Mouse (Mus musculus): ENCODE results near the gene Pigk. TPM values are rescaled to one million over a fixed set of nuclear protein-coding genes. Genes with fewer than 3 reads are reported as not detected.
"Not testable (repeated sequence)": the region's sequence is repeated elsewhere in the genome, so short reads cannot be mapped to it uniquely, and the experiment has no call there.

Gene Pigk
- polyA plus RNA-seq, 1 experiment from 2014 or later, result 41.5 TPM

DNA sequence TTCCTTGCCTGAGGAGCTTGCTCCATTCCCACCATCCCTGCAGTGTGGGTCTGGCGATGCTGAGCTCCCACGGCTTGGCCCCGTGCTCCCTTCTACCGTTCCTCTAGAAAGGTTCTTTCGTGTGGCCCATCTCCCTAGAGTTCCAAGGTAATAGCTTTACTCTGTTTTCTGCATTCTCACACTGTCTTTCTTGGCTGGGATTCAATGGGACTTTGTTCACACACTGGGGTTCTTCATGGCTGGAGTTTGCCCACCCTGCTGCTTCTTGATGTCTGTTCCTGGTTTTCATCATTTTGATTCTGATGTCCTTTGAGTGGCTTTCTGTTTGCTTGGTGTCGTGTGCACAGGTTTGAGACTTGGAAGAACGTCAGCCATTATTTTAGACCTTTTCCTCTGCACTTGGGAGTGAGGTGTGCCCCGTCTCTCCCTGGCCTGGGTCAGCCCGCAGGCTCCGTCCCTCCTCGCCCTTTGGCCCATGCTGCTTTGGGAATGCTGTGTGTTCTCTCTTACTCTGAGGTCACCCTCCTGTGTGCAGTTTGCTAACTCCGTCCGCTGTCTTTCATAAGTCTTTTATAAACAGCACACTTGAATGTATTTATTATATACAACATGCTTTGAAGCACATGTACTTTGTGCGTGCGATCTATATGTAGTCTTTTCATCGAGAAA is 63.1 kb downstream of the Pigk start:
- Histone ChIP-seq H3K4me2 (replicated peaks) (no peak overlapping the region), H3K9me3 (no peaks in the 10 kb centered on the region), H3K27ac (replicated peaks) (no peak overlapping the region), H3K4me3 (no peak overlapping the region), H3K9ac (replicated peaks) (no peak overlapping the region), H3K27me3 (no peaks in the 10 kb centered on the region), H3K4me1 (no peaks in the 10 kb centered on the region), H3K36me3 (no peaks in the 10 kb centered on the region)
- 84% methylated on average over 16 of the region's 16 CpGs for WGBS
- no peak for ATAC-seq (ENCODE audit: low FRiP score, low read depth)

DNA sequence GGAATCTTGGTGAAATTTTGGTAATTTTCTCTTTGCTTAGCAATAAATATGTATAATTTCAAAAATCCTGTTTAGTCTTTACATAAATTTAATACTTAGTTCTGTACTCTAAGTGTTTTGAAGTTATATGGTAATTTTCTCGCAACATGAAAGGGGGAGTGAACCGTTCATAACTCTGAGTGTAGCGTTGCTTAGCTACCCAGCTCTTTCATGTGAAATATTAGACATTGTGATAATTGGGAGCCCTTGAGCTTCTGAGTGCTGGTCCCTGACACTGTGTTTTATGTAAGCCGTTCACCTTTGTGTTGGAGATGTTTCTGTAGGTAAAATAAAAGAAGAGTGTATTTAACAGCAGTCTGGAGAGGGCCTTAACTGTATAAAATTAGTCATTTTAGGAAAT is 65.9 kb downstream of the Pigk start:
- 79% methylated on average over 4 of the region's 4 CpGs for WGBS
- H3K9ac ChIP-seq (replicated peaks), result no peak overlapping the region
- ATAC-seq (ENCODE audit: low FRiP score, low read depth), result no peak

DNA sequence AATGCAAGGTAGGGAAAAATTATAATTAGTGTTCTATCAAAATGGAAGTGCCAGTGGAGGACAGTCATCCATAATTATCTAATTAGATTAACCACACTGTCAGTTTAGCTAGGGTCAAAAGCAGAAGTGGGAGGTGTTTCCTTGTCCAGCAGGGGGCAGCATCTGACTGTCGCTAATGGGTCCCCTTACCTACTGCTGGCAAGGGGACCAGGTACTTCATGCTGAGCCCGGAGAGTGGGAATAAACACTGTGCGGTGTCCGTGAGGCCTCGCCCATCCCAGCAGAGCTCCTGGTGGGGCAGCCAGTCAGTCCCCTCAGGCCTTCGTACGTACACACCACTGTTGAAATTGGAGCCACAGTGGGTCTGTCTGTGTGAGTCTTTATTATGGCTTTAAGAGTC is 69.9 kb downstream of the Pigk start:
- ATAC-seq (ENCODE audit: low FRiP score, low read depth), result peak; percentile 82
- Histone ChIP-seq H3K27me3 (no peaks in the 10 kb centered on the region), H3K36me3 (no peaks in the 10 kb centered on the region), H3K9me3 (no peaks in the 10 kb centered on the region), H3K4me3 (no peak overlapping the region), H3K9ac (replicated peaks) (no peak overlapping the region), H3K4me1 (no peaks in the 10 kb centered on the region), H3K4me2 (replicated peaks) (no peak overlapping the region), H3K27ac (replicated peaks) (no peak overlapping the region)
- 26% methylated on average over 7 of the region's 7 CpGs for WGBS

More for the DNA sequence above, 65.9 kb downstream of the Pigk start:
- Histone ChIP-seq H3K36me3 (no peaks in the 10 kb centered on the region), H3K27me3 (no peaks in the 10 kb centered on the region), H3K27ac (replicated peaks) (no peak overlapping the region), H3K4me2 (replicated peaks) (no peak overlapping the region), H3K9me3 (no peaks in the 10 kb centered on the region), H3K4me3 (no peak overlapping the region), H3K4me1 (no peaks in the 10 kb centered on the region)

DNA sequence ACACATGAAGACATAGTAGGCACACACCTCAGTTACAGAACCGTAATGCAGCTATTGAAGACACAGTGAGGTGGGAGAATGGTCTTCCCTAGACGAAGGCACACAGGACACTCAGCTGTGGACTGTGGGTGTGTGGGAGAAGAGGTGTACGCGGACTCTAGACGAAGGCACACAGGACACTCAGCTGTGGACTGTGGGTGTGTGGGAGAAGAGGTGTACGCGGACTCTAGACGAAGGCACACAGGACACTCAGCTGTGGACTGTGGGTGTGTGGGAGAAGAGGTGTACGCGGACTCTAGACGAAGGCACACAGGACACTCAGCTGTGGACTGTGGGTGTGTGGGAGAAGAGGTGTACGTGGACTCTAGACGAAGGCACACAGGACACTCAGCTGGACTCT is 70.5 kb downstream of the Pigk start:
- 97% methylated on average over 8 of the region's 13 CpGs for WGBS
- H3K4me2 ChIP-seq (replicated peaks); H3K4me1 ChIP-seq; H3K9me3 ChIP-seq; H3K27ac ChIP-seq (replicated peaks); H3K4me3 ChIP-seq; ATAC-seq (ENCODE audit: low FRiP score, low read depth); H3K9ac ChIP-seq (replicated peaks); H3K27me3 ChIP-seq; H3K36me3 ChIP-seq: not testable (repeated sequence)

DNA sequence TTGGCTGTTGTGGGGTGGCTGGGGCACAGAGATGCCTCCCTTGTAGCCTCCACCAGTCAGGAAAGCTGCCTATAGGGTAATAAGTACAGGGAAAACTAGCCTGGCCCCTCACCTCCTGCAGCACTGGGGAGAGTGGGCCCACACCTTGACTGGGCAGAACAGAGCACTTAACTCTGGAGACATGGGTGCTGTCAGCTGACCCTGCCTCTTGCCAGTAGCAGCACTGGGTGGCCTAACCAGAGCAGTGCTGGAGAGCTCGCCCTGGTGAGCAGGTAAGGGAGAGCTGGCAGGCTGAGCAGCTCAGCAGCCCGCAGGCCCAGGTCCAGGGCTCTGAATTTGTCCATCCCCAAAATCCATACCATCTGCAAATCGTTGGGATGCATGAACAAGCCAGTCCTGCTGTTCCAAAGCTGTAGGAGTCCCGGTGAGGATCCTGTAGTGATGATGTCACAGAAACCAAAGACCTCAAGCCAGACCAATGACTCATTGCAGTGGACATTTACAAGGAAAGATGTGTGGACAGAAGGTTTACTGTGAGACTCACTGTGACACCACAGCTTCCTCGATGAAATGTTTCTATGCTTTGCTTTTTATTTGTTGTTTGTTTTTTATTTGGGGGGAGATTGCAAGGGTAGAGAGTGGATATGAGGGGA is 74.5 kb downstream of the Pigk start:
- H3K9me3 ChIP-seq; H3K4me1 ChIP-seq; H3K27me3 ChIP-seq; ATAC-seq (ENCODE audit: low FRiP score, low read depth); H3K4me3 ChIP-seq; H3K9ac ChIP-seq (replicated peaks); H3K36me3 ChIP-seq; H3K4me2 ChIP-seq (replicated peaks); H3K27ac ChIP-seq (replicated peaks): not testable (repeated sequence)
- WGBS, result 85% methylated on average over 5 of the region's 5 CpGs

DNA sequence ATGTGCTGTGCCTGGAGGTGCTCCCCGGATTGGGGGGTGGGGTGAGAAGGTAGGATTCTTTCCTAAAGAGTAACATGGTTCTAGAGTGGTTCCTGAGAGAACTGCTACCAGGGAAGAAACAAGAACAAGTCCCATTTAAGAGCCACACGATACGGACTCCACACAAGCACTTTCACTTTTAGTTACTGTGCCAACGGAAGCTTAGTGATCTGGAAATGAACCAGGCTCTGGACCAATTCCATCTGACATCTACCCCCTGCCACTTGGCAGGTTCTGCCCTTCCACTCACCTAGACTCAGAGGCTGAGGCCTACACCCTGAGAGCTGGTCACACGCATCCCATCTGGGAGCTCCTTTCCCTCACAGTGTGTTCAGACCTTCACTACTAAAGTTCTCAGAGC is 78.7 kb downstream of the Pigk start:
- WGBS, result 92% methylated on average over 5 of the region's 5 CpGs
- ATAC-seq (ENCODE audit: low FRiP score, low read depth), result no peak
- H3K36me3 ChIP-seq, result peaks cover 2% of the 10 kb centered on the region; the same call in 1 of the 2 replicates
- no peaks in the 10 kb centered on the region for H3K9me3 ChIP-seq
- no peaks in the 10 kb centered on the region for H3K27me3 ChIP-seq
- no peak overlapping the region for H3K4me2 ChIP-seq (replicated peaks)
- H3K4me1 ChIP-seq, result 0 out of 2 replicates have a peak, but pooled peaks cover 3% of the 10 kb centered on the region
- H3K4me3 ChIP-seq, result no peak overlapping the region
- no peak overlapping the region for H3K9ac ChIP-seq (replicated peaks)
- H3K27ac ChIP-seq (replicated peaks), result no peak overlapping the region

DNA sequence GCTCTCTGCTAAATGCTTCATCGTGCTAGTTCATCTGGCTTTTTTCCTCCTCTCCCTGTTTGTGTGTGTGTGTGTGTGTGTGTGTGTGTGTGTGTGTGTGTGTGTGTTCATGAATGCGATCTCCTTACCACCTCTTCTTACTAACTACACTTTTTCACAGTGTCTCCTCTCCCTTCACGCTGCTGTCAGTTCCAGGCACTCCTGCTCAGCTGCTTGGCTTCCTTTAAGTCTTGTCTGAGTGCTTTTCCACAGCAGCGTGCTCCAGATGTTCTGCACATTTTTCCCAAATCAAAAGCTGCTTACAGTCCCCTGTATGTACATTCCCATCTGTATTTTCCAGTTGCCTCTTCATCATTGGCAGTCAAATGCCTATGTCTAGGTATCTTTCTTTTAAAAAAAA is 79.1 kb downstream of the Pigk start:
- 93% methylated on average over 2 of the region's 4 CpGs for WGBS
- H3K27ac ChIP-seq (replicated peaks), result no peak overlapping the region
- H3K36me3 ChIP-seq, result peaks cover 2% of the 10 kb centered on the region; the same call in 1 of the 2 replicates
- no peak overlapping the region for H3K9ac ChIP-seq (replicated peaks)
- H3K4me1 ChIP-seq, result 0 out of 2 replicates have a peak, but pooled peaks cover 3% of the 10 kb centered on the region
- no peaks in the 10 kb centered on the region for H3K9me3 ChIP-seq
- no peaks in the 10 kb centered on the region for H3K27me3 ChIP-seq
- no peak for ATAC-seq (ENCODE audit: low FRiP score, low read depth)
- H3K4me3 ChIP-seq, result no peak overlapping the region
- no peak overlapping the region for H3K4me2 ChIP-seq (replicated peaks)

DNA sequence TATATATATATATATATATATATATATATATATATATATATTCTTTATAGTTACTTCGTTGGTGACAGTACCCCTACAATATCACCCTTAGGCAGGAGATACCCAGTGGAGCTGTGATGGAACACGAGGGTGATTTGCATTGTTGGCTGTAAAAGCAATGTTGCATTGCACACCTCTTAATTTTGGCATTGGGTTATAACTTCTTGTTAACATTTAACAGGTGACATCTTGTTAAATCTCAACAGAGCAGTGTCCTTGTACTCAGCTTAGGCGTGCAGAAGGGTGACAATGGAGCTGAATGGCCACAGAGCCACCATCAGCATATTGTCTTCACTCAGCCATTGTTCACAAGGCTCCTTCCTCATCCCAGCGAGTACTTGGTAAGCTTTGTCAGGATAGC is 82.3 kb downstream of the Pigk start:
- H3K36me3 ChIP-seq, result peaks cover 2% of the 10 kb centered on the region; the same call in 1 of the 2 replicates
- no peak for ATAC-seq (ENCODE audit: low FRiP score, low read depth)
- no peak overlapping the region for H3K9ac ChIP-seq (replicated peaks)
- H3K4me1 ChIP-seq, result 0 out of 2 replicates have a peak, but pooled peaks cover 3% of the 10 kb centered on the region
- H3K27ac ChIP-seq (replicated peaks), result no peak overlapping the region
- H3K4me2 ChIP-seq (replicated peaks), result no peak overlapping the region
- H3K4me3 ChIP-seq, result no peak overlapping the region
- WGBS, result 68% methylated on average over 4 of the region's 4 CpGs
- no peaks in the 10 kb centered on the region for H3K9me3 ChIP-seq
- H3K27me3 ChIP-seq, result no peaks in the 10 kb centered on the region

DNA sequence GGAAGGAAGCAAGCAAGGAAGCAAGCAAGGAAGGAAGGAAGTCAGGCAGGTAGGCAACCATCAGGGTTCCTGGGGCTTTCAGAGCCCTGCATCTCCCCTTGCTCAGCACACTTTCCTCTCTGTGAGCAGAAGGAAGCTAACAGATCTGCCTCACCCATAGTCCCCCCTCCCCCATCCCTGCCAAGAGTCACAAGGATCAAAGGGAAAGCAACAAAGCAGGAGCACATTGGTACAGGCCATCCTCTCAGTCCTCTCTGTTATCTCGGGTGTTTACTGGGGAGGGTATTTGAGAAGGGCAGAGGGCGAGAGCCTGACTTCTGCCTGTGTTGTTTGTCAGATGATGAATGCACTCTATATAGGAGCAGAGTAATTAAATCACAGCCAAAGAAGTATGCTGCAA is 83.5 kb downstream of the Pigk start:
- Histone ChIP-seq H3K27me3 (no peaks in the 10 kb centered on the region), H3K9me3 (no peaks in the 10 kb centered on the region), H3K27ac (replicated peaks) (no peak overlapping the region), H3K4me1 (0 out of 2 replicates have a peak, but pooled peaks cover 3% of the 10 kb centered on the region), H3K4me2 (replicated peaks) (no peak overlapping the region), H3K4me3 (no peak overlapping the region), H3K9ac (replicated peaks) (no peak overlapping the region), H3K36me3 (peaks cover under 1% of the 10 kb centered on the region; the same call in 1 of the 2 replicates)
- 16% methylated on average over 2 of the region's 2 CpGs for WGBS
- ATAC-seq (ENCODE audit: low FRiP score, low read depth), result no peak

DNA sequence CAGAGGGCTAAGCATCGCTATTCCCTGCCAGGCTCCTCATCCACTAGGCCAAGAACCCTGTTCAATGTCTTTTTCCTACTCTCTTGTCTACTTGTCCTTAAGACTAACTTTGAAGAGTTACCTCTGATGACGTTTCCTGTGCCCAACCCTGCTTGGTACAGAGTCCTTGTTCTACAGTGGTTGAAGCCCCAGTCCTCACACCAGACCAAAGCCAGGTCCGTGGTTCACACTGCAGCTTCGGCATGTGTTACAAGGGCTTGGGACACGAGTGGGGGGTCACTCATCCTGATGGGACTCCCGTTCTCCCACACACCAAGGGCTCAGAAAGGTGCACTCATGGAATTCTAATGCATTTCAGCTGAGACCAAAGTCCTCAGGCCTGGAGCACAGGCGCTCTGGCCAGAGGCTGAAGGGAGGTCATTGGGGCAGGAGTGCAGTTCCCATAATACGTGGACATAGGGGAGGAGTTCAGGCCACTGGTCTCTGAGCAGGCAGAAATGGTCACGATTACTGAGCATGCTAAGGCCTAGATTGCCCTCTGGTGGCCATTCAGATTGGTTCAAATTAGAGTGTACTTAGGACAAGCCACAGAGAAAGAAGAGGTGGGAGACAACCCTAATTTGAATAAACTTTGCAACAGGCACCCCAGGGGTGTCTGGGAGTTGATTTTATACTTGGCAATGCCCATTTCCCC is 86.0 kb downstream of the Pigk start:
- Histone ChIP-seq H3K27me3 (no peaks in the 10 kb centered on the region), H3K4me3 (no peak overlapping the region), H3K9ac (replicated peaks) (no peak overlapping the region), H3K9me3 (no peaks in the 10 kb centered on the region), H3K4me1 (0 out of 2 replicates have a peak, but pooled peaks cover 3% of the 10 kb centered on the region), H3K4me2 (replicated peaks) (no peak overlapping the region), H3K36me3 (no peaks in the 10 kb centered on the region), H3K27ac (replicated peaks) (no peak overlapping the region)
- no peak for ATAC-seq (ENCODE audit: low FRiP score, low read depth)
- 81% methylated on average over 9 of the region's 9 CpGs for WGBS

DNA sequence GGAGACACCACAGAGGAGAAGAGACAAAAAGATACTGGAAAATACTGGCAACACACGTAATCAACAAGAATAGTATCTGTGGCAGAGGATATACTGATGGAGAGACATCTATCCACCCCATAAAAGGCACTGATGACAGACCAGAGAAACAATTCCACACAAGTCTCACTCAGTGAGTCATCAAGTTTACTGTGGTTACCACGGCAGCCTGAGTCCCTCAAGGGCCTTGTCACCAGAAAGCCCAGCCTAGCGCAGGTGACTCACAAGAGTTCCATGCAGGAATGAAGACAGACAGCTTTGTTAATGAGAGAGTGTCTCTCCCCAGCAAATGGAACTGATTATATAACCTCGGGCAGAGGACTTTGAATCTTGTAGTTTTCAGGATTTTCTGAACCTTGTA is 100.0 kb downstream of the Pigk start:
- Histone ChIP-seq H3K36me3 (no peaks in the 10 kb centered on the region), H3K27ac (replicated peaks) (no peak overlapping the region), H3K9me3 (no peaks in the 10 kb centered on the region), H3K9ac (replicated peaks) (no peak overlapping the region), H3K27me3 (no peaks in the 10 kb centered on the region), H3K4me2 (replicated peaks) (no peak overlapping the region), H3K4me3 (no peak overlapping the region), H3K4me1 (no peaks in the 10 kb centered on the region)
- ATAC-seq (ENCODE audit: low FRiP score, low read depth), result no peak
- WGBS, result 86% methylated on average over 4 of the region's 4 CpGs

DNA sequence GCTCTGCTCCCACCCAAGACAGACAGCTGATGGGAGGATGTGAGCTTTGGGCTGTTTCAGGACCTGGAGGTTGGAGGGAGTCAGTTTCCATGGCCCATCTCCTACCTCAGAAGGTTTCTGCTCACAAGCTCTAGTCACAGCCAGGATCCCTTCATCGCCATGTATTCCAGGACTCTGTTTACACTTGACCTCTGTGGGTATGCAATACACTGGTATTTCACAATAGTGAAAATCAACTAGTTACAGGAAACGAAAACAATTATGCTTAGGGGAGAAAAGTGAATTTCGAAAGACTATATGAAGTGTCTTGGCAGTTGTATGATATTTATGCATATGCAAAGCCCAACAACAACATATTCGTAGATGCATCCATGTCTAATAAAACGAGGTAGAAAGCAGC is 101.2 kb downstream of the Pigk start:
- H3K4me1 ChIP-seq, result no peaks in the 10 kb centered on the region
- no peak for ATAC-seq (ENCODE audit: low FRiP score, low read depth)
- H3K4me3 ChIP-seq, result no peak overlapping the region
- no peaks in the 10 kb centered on the region for H3K27me3 ChIP-seq
- H3K4me2 ChIP-seq (replicated peaks), result no peak overlapping the region
- H3K9ac ChIP-seq (replicated peaks), result no peak overlapping the region
- H3K27ac ChIP-seq (replicated peaks), result no peak overlapping the region
- no peaks in the 10 kb centered on the region for H3K36me3 ChIP-seq
- H3K9me3 ChIP-seq, result no peaks in the 10 kb centered on the region
- 88% methylated on average over 5 of the region's 5 CpGs for WGBS
